Mouse (Mus musculus) right cerebral cortex, postnatal 36 days (tissue): Measurements from ENCODE around the gene Hist1h2bg.
A peak's percentile ranks its signal among the peaks of the same experiment; 100 is the strongest.
"Not testable (repeated sequence)": the region's sequence is repeated elsewhere in the genome, so short reads cannot be mapped to it uniquely, and the experiment has no call there.

Experiments used
- DNase-seq, 2 experiments: peaks; one replicate each; pipeline ENCODE4 v3.0.0; 2022; ENCODE audit warnings: low spot score in 2 of 2, mixed read lengths in 1 of 2

The Hist1h2bg gene

DNA sequence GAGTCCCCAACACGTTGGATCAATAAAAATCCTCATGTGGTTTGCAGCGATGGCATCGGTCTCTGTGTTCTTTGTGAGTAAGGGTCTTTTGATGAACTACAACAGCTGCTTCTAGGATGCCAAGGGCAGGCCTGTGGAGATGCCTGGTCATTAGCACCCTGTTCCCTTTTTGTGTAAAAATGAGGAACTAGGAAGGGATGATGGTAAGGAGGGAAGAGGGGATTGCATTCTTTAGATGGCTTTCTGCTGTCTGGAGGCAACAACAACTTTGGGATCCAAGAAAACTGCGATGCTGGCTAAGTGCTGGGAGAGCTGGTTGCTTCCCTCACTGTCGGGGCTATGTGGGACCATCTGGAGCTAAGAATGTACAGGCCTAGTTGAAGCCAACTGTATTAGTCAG, 32.9 kb upstream of the Hist1h2bg start:
- no peak for DNase-seq

DNA sequence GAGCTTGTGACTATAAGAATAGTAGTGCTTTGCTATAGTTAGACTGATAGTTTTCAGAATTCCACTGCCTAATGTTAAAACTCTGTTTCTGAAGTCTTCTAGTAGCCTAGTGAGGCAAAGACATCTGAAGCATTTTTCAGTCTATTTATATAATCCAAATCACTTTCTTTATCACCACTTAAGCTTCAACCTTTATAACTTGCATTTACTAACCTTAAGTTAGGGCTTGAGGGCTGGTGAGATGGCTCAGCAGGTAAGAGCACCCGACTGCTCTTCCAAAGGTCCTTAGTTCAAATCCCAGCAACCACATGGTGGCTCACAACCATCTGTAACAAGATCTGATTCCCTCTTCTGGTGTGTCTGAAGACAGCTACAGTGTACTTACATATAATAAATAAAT, 31.4 kb upstream of the Hist1h2bg start:
- not testable (repeated sequence) for DNase-seq

DNA sequence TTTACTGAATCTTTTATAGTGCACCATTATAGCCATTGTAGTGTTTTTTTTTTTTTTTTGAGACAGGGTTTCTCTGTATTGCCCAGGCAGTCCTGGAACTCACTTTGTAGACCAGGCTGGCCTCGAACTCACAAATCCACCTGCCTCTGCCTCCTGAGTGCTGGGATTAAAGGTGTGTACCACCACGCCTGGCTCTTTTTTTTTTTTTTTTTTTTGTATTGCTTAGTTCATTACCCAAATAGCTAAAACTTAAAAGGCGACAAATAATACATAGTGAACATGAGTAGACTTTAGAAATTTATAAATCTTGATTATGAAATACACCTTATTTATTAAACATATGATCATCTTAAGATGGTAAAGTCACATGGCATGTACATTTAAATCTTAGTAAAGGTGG, 29.7 kb upstream of the Hist1h2bg start:
- DNase-seq = no peak

DNA sequence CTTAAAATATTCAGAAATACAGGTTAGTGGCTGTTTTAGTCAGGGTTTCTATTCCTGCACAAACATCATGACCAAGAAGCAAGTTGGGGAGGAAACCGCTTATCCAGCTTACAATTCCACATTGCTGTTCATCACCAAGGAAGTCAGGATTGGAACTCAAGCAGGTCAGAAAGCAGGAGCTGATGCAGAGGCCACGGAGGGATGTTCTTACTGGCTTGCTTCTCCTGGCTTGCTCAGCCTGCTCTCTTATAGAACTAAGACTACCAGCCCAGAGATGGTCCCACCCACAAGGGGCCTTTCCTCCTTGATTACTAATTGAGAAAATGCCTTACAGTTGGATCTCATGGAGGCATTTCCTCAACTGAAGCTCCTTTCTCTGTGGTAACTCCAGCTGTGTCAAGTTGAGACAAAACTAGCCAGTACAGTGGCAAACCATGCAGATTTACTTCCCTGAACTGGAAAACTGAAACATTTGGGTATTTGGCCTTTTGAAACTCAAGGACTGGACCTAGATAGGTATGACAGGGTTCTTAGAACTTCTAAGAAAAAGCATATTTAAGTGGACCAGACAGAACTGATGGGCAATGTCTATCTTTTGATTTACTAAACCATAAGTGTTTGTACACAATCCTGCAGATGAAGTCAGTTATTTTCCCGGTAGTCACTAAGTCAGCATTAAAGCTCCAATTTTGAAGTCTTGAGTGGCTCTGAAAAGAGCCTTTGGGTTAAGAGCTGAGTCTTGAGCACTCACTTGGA, 28.8 kb upstream of the Hist1h2bg start:
- DNase-seq = not testable (repeated sequence)

DNA sequence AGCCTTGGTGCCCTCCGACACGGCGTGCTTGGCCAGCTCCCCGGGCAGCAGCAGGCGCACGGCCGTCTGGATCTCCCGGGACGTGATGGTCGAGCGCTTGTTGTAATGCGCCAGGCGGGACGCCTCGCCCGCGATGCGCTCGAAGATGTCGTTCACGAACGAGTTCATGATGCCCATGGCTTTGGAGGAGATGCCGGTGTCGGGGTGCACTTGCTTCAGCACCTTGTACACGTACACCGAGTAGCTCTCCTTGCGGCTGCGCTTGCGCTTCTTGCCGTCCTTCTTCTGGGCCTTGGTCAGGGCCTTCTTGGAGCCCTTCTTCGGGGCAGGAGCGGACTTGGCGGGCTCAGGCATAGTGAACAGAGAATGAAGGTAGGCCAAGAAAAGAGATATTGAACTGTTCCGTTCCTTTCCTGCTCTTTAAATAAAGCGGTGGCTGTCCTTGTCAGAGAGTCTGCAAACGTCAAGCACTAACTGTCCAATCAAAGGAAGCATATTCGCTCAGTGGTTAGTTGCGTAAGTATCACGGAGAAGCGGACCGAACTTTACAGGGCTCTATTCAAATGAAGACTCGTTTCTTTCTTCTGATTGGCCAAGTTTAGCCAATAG, 28.1 kb upstream of the Hist1h2bg start, which contains the start of gene Hist1h2bh:
Gene Hist1h2bh (minus strand): TSS at position 394 of the 609 bp plus-strand sequence.
- peak; percentile 67 to 90 for DNase-seq

DNA sequence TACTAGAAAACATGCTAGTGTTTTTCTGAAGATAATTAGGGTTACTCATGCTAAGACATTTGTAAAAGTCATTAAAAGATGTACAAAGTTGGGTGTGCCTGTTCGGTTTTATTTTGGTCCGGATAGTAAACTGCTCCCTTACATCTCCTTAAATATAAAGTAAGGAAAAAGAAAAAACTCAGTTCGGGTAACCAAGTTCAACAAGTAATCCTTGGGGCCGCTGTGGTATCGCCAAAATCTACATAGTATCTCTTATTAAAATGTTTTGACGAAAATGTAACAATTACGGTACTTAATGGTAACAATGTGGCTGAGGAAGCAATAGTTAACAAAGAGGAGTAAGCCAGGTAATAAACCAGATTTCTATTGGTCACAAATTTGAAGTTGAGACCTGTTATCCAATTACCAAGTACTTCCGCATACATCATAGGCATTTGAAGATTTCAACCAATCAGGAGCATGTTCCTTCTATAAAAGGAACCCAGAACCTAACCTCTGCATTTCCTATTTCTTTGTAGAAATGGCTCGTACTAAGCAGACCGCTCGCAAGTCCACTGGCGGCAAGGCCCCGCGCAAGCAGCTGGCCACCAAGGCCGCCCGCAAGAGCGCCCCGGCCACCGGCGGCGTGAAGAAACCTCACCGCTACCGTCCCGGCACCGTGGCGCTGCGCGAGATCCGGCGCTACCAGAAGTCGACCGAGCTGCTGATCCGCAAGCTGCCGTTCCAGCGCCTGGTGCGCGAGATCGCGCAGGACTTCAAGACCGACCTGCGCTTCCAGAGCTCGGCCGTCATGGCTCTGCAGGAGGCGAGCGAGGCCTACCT, 27.0 kb upstream of the Hist1h2bg start, which contains the start of gene Hist1h3f:
Gene Hist1h3f (plus strand): TSS at position 88 of the 822 bp plus-strand sequence.
- DNase-seq = peak in 1 of 2 experiments; percentile 70

DNA sequence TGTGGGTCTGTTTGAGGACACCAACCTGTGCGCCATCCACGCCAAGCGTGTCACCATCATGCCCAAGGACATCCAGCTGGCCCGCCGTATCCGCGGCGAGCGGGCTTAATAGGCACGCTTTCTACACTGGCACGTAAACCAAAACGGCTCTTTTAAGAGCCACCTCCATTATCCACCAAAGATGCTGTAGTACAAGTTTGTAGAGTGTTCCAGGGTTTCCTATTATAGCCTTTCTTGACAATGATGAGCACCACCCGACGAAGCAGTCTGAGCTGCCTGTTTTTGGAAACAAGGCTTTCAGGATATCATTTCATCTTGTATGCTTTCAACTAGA, 26.4 kb upstream of the Hist1h2bg start:
- not testable (repeated sequence) for DNase-seq

DNA sequence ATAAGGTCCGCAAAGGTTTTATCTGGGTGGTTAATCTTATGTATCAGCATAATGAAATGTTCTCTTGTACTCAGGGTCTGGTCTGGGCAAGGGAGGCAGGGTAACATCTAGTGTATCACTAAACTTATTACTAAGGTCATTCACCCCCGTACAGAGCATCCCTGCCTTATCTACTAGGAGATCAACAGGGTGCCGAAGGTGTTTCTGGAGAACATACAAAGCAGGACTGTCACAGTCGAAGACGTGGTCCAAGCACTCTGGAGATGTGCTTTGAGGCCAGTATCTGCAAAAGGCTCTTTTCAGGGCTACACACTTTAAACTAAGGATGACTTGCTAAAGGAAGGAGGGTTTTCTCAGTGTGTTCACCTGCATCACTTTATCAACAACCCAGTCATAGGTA, 24.5 kb upstream of the Hist1h2bg start:
- DNase-seq = no peak

DNA sequence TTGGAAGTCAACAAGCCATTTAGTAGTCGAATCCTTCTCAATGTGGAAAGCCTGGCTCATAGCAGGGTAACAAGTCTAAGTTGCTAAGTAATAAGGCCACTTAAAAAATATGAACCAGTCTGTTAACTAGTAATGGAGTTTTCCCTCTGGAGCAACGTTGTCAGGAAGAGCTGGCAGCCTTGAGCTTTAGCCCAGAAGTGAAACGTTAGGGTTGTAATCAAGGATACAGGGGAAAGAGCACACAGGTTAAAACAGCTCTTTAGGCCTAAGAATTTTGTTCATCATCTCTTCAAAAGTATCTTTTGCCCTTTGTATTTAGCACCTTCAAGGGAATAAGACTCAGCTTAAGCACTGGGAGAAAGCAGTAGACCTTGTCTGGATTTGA, 20.4 kb upstream of the Hist1h2bg start:
- no peak for DNase-seq

DNA sequence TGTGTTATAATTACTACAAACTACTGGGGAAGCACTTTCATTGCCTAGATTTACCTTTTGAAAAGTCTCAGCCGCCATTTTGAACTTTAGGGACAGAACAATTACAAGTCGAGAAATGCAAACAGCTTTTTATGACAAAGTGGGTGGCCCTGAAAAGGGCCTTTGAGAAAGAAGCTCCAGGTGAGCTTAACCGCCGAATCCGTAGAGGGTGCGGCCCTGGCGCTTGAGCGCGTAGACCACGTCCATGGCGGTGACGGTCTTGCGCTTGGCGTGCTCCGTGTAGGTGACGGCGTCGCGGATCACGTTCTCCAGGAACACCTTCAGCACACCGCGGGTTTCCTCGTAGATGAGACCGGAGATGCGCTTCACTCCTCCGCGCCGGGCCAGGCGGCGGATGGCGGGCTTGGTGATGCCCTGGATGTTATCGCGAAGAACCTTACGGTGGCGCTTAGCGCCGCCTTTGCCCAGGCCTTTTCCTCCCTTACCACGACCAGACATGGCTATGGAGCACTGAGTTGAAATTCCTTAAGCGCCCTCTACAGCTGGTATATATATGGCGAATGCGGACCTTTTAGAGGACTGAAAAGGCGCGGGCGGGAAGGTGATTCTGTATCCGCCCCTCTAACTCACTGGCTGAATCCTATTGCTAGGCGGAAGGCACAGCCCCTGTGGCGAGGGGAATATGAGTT, 19.9 kb upstream of the Hist1h2bg start, which contains the start of gene Hist1h4f:
Gene Hist1h4f (minus strand): TSS at position 503 of the 689 bp plus-strand sequence.
- DNase-seq = peak; percentile 91

DNA sequence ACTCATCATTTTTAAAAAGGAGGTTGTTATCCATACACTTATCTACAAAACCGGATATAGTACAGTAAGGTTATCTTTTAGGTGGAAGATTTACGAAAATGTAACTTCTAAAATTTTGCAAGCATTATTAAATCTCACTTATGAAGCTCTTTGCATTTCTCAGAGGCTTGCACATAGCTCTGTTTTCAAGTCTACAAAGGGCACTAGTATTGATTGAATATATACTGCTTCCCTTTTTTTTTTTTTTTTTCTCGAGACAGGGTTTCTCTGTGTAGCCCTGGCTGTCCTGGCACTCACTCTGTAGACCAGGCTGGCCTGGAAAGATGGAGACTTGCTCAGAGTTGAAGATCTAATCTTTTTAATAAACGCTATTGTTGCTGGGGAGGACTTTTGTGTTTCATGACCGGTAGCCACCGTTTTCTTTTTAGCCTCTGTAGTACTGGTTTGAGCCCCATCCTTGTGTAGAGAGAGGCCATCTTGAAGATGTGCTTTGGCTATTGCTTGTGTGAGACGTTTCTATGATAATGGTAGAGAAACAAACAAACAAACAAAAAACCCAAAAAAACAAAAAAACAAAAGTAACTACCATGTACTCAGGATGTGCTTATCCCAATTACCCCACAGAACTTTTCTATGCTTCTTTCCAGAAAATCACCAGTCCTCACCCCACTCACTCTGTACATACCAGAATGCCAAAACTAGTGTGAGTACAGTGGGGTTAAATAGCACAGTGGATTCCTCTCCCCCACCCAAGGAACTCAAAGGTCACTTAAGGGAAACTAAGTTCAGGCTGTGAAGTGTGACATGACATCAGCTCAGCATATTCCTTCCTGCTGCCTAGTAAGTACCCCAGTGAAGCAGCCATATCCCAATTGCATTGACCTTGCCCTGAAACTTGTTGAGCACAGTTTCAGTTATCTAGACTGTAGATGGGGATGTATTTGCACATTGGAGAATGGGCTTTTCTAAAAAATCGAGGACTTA, 19.0 kb upstream of the Hist1h2bg start:
- DNase-seq = no peak

DNA sequence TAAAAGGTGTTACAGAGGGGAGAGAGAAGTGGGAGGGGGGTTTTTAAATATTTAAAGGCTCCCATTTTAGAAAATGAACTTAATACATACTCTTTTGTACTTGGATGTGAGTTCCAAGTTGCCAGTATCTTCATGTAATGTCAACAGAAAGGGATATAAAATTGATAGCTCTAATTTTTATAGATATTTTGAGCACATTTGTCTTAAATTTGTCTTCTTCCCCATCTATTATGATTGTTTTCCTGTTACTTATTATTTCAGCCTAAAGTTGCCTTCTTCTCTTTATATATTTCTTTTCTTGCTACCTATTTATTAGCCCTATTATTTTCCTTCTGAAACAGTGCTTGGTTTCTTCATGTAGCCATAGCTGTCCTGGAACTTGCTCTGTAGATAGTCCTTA, 18.2 kb upstream of the Hist1h2bg start, which contains the start of gene Hist1h1d:
Gene Hist1h1d (plus strand): TSS at position 301 of the 400 bp plus-strand sequence.
- no peak for DNase-seq

DNA sequence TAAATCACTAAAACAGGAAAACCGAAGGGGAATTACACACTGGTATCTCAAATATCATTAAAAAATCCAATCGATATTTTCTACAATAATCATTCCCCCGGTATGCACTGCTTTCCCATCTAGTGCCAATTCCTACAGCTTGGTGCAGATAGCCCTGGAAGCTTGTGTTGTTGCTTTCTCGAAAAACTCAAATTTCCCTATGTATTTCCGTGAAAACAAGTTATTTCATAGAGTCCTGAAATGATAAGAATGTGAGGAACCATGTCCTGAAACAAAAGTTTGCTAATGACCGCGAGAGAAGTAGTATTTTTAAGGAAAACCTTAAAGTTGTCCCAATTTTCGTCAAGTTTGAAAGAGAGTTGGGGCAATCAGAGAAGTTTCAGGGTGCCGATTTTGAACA, 16.8 kb upstream of the Hist1h2bg start:
- DNase-seq = no peak

DNA sequence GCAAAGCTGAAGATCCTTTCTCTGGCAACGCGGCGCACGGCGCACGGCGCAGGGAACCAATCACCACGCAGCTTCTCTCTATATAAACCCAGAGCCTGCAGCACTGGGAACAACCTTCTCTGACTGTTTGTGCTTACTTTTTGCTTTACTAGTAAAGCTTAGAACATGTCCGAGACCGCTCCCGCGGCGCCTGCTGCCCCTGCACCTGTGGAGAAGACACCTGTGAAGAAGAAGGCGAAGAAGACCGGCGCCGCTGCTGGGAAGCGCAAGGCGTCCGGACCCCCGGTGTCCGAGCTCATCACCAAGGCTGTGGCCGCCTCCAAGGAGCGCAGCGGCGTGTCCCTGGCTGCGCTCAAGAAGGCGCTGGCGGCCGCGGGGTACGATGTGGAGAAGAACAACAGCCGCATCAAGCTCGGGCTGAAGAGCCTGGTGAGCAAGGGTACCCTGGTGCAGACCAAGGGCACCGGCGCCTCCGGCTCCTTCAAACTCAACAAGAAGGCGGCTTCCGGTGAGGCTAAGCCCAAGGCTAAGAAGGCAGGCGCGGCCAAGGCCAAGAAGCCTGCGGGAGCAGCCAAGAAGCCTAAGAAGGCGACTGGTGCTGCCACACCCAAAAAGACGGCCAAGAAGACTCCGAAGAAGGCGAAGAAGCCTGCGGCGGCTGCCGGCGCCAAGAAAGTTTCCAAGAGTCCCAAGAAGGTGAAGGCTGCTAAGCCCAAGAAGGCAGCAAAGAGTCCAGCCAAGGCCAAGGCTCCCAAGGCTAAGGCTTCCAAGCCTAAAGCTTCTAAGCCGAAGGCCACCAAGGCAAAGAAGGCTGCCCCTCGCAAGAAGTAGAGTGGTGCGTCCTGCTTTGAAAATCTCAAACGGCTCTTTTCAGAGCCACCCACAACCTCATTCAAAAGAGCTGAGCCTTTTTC, 16.0 kb upstream of the Hist1h2bg start:
- DNase-seq = peak; percentile 76 to 79

DNA sequence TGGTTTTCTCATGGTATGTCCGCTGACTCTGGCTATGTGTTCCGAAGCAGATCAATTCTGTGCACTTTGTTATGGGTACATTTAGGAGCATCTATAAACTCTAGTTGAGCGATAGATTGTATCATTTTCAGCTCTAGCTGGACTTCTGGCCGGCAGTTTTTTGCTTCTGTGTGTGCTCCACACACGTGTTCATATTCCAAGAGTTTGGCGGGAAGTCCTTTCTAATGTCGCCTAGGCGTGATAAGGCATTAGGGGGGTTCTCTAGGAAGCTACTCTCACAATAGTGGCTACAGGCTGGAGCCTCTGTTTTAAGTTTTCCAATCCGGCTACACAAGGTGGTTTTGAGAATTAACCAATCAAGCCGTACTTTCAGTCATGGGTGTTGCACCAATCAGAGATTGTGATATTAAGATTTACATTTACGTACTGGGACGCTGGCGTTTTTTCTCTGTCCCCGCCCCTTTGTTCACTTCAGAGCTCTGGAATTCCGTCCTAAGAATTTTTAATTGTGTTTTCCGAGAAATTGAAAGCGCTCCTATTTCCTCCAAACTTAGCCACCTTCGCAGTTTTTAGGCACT, 15.3 kb upstream of the Hist1h2bg start:
- DNase-seq = peak in 1 of 2 experiments; percentile 79

DNA sequence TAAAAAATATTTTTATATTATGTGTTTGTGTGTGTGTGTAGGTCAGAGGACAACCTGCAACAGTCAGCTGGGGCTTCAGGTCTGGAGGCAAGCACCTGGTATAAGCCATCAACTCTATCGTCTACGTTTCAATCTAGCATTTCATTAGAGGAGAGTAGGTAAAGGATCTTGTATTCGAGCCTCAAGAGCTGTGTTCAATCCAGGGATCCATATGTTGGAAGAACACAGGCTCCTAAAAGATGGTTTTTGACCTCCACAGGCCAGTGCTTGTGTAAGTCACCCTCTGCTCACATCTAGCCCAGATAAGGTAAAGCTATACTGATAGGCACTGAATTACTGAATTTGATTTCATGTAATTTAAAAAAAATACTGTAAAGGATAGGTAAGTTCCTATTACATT, 14.3 kb upstream of the Hist1h2bg start:
- no peak for DNase-seq

DNA sequence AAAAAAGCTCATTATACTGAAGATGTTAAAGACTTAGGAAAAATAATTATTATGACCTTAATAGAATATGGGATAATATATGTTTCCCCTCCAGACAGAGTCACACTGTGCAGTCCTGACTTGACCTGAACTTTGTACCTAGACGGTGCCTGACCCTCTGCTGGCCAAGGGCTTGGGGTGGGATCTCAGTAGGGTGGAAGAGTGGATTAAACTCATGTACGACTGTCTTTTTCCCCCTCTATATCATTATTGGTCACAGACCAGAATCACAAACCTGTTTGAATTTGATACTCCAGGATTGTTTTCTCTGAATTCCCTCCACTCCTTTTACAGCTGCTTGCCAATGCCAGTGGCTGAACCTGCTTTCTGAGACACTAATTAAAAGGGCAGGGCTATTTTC, 10.5 kb upstream of the Hist1h2bg start:
- DNase-seq = not testable (repeated sequence)

DNA sequence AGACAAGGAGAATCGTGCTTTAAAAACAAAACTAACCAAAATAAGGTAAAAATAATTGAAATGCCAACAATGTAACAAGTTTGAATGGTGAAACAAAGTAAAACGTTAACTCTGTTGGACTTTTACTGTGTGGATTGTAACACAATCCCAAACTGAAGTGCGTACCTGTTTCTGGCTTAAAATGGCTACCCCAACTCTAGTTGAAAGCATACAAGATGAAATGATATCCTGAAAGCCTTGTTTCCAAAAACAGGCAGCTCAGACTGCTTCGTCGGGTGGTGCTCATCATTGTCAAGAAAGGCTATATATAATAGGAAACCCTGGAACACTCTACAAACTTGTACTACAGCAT, 9.7 kb upstream of the Hist1h2bg start:
- DNase-seq = not testable (repeated sequence)
